Mouse (Mus musculus): ENCODE data around the gene Vstm2a. TPM values are rescaled to one million over a fixed set of nuclear protein-coding genes. Genes with fewer than 3 reads are reported as not detected.

Vstm2a gene
- polyA plus RNA-seq, 1 experiment: not detected

DNA sequence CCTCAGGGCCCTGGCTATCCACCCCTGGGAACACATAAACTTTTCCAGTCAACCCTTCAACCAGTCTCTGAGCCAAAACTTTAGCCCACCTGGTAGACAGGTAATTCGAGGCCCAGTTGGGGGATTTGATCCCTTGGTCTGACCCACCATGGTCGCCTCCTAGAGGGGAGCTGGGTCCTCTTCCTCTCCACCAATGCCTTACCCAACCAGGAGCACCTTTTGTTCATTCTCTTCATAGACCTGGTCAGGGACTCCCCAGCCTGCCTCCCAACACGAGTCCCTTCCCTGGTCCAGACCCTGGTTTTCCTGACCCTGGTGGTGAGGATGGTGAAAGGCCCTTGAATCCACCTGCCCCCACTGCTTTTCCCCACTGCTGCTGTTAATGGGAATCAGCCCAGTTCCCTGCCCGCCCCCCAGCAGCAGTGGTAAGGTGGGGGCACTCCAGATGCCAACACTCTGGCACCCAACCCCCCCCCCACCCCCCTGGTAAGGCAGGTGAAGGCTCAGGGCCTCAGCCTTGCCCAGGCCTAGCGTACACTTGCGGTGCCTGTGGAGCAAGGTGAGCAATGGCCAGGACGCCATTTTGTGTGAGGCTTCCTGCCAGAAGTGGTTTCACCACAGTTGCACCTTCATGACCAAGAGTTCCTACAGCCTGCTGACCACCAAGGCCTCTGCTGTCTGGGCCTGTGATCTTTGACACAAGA is 182.2 kb downstream of the Vstm2a start:
- no peaks in the 10 kb centered on the region for H3K36me3 ChIP-seq (ENCODE audit: control insufficient read depth, insufficient read depth)
- no peak for TF ChIP-seq TCF12 (IDR thresholded peaks at IDR 0.05; ENCODE audit: insufficient read depth, poor library complexity, severe bottlenecking)
- TF ChIP-seq MYOD1 (IDR thresholded peaks at IDR 0.05; ENCODE audit: control insufficient read depth in 1 of 3, insufficient read length in 2 of 3, low read depth in 2 of 3): no peak
- no peak for TF ChIP-seq USF1 (IDR thresholded peaks at IDR 0.05; ENCODE audit: low read depth)
- TF ChIP-seq CEBPB (IDR thresholded peaks at IDR 0.05; ENCODE audit: insufficient read depth, poor library complexity, severe bottlenecking): no peak
- no peak for TF ChIP-seq POLR2AphosphoS2 (IDR thresholded peaks at IDR 0.05; ENCODE audit: insufficient read length, low read depth)
- TF ChIP-seq E2F4 (IDR thresholded peaks at IDR 0.05; ENCODE audit: insufficient read depth): no peak
- no peak for TF ChIP-seq SRF (IDR thresholded peaks at IDR 0.05; ENCODE audit: control insufficient read depth, insufficient read length, low read depth)
- TF ChIP-seq REST (IDR thresholded peaks at IDR 0.05; ENCODE audit: insufficient read depth, insufficient read length): no peak
- TF ChIP-seq MAX (IDR thresholded peaks at IDR 0.05; ENCODE audit: low read depth): no peak
- TF ChIP-seq TCF3 (IDR thresholded peaks at IDR 0.05; ENCODE audit: insufficient read length, low read depth): no peak
- TF ChIP-seq MYOG (IDR thresholded peaks at IDR 0.05; ENCODE audit: control insufficient read depth in 1 of 3, insufficient read depth in 1 of 3, insufficient read length in 2 of 3, low read depth in 2 of 3): no peak
- no peak for TF ChIP-seq POLR2A (IDR thresholded peaks at IDR 0.05; ENCODE audit: insufficient read length, low read depth)
- no peak overlapping the region for H3ac ChIP-seq (ENCODE audit: control insufficient read depth, insufficient read length)
- no peak overlapping the region for H3K4me3 ChIP-seq
- no peaks in the 10 kb centered on the region for H3K27me3 ChIP-seq (ENCODE audit: control insufficient read depth, insufficient read depth, insufficient read length)
- no peaks in the 10 kb centered on the region for H3K79me2 ChIP-seq (ENCODE audit: control insufficient read depth, insufficient read depth)
- H3K4me2 ChIP-seq (ENCODE audit: low read depth): no peak overlapping the region
